Mouse (Mus musculus) 3134 (cell line): ENCODE measurements around the gene Dnajc8.
A peak's percentile ranks its signal among the peaks of the same experiment; 100 is the strongest.
"Not testable (repeated sequence)": the region's sequence is repeated elsewhere in the genome, so short reads cannot be mapped to it uniquely, and the experiment has no call there.

Experiments
- DNase-seq: peaks from one replicate; pipeline ENCODE4 v3.0.0-alpha.2; 2011; ENCODE audit warnings: low spot score; ENCODE audit not compliant: insufficient read length; ENCODE audit errors: extremely low read depth

Gene Dnajc8

GRCm38 (mm10) chr4:132514555-132515135 lies 20.7 kb upstream of the Dnajc8 start:
- DNase-seq: peak; percentile 60

GRCm38 (mm10) chr4:132515369-132516155 lies 19.8 kb upstream of the Dnajc8 start:
- DNase-seq: peak; percentile 82

- no peak for DNase-seq
Observed at GRCm38 (mm10) chr4:132518066-132518465, 17.3 kb upstream of the Dnajc8 start.

GRCm38 (mm10) chr4:132519188-132519587 lies 16.2 kb upstream of the Dnajc8 start:
- DNase-seq: no peak

GRCm38 (mm10) chr4:132524321-132524741 lies 11.0 kb upstream of the Dnajc8 start:
- no peak for DNase-seq

- no peak for DNase-seq
Observed at GRCm38 (mm10) chr4:132524808-132525207, 10.5 kb upstream of the Dnajc8 start.

- DNase-seq: no peak
Observed at GRCm38 (mm10) chr4:132526678-132527077, 8.7 kb upstream of the Dnajc8 start.

GRCm38 (mm10) chr4:132527917-132528522 lies 7.3 kb upstream of the Dnajc8 start:
- DNase-seq: no peak

- DNase-seq: no peak
Observed at GRCm38 (mm10) chr4:132529344-132529743, 6.0 kb upstream of the Dnajc8 start.

- no peak for DNase-seq
Observed at GRCm38 (mm10) chr4:132530033-132530804, 5.1 kb upstream of the Dnajc8 start.

GRCm38 (mm10) chr4:132532496-132532895 lies 2.9 kb upstream of the Dnajc8 start:
- no peak for DNase-seq

- peak; percentile 93 for DNase-seq
Observed at GRCm38 (mm10) chr4:132532981-132533916, 2.1 kb upstream of the Dnajc8 start, which contains the start of gene Atpif1. Atpif1 (minus strand) TSS chr4:132533659.

- DNase-seq: no peak
Observed at GRCm38 (mm10) chr4:132539481-132539880, 4.1 kb downstream of the Dnajc8 start.

GRCm38 (mm10) chr4:132541413-132541812 lies 6.1 kb downstream of the Dnajc8 start:
- no peak for DNase-seq

GRCm38 (mm10) chr4:132542724-132543123 lies 7.4 kb downstream of the Dnajc8 start:
- DNase-seq: no peak

- peak; percentile 27 for DNase-seq
Observed at GRCm38 (mm10) chr4:132545851-132546250, 10.5 kb downstream of the Dnajc8 start.

- DNase-seq: no peak
Observed at GRCm38 (mm10) chr4:132554221-132554620, 18.9 kb downstream of the Dnajc8 start.

- no peak for DNase-seq
Observed at GRCm38 (mm10) chr4:132554653-132555052, 19.3 kb downstream of the Dnajc8 start.

GRCm38 (mm10) chr4:132555550-132555949 lies 20.2 kb downstream of the Dnajc8 start:
- DNase-seq: not testable (repeated sequence)

- DNase-seq: no peak
Observed at GRCm38 (mm10) chr4:132563261-132563660, 27.9 kb downstream of the Dnajc8 start.
